Mouse (Mus musculus) bone marrow, adult 2 months (tissue): ENCODE measurements around the gene Kdelr2.

Experiments
- CTCF ChIP-seq: fragments of 200-500 bp; IDR thresholded peaks from 2 replicates; pipeline ENCODE4 v1.5.1; 2011; ENCODE audit warnings: low read length, control low read depth; ENCODE audit not compliant: control insufficient read depth, insufficient read depth
- POLR2A ChIP-seq: fragments of 200-500 bp; IDR thresholded peaks from 2 replicates; pipeline ENCODE4 v1.6.1; 2011; ENCODE audit warnings: low read depth, mild to moderate bottlenecking, control low read depth, low read length, borderline replicate concordance; ENCODE audit not compliant: control insufficient read depth

DNA sequence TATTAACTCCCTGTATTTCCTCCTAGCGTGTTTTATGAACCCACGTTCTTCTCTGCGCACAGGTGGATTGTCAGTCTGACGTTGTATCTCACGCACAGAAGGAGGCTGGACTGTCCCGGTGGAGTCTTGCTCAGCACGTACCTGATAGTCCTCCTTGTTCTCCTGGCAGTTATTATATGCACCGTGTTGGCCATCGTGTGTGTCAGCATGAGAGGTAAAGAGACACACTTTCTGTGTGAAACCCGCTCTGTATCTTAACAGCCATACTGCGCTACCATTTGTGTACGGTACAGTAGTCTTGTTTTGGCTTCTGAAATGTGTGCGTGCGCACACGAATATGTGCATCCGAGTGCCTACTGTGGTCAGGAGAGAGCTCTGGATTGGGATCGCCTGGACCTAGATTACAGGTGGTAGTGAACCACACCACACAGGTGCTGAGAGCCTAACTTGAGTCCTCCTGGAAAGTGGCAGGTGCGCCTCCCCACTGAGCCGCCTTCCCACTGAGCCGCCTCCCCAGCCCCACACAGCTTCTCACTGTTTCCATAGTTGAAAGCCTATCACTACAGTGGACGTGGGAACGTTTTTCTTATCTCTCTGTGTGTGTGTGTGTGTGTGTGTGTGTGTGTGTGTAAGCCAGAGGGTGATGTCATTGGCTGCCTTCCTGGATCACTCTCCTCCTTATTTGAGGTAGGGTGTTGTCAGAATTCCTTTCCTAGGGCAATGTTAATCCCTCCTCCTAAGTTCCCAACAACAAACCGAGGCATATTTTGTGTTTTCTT, 63.4 kb downstream of the Kdelr2 start:
- TF ChIP-seq CTCF (no peak), POLR2A (no peak)
